Mouse (Mus musculus): ENCODE measurements at regions not wholly inside any gene's neighbourhood (a gene's known extent, or its start where the extent isn't known, plus 50 kb on each side); places are given as distances from the start of the nearest gene placed in this dataset.

DNA sequence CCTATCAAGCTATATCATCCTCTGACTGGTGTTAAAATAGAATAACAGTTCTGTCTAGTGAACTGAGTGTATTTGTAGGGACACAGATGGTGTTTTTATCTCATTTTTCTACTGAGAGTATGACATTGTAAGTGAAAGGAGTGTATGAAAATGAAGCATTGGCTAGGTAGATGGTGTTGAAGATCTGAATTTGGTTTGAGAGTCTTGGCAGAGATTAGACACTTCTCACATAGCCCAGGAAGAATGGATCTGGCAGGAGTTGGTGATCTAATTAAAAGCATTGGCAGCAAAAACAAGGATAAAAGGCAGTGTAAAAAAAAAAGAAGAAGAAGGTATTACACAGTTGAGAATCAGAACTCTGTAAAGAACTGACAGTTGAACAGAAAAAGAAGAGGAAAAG lies 900.4 kb upstream of the Pabpc4l start:
- in situ Hi-C loops (cut with MboI, MseI) = no loop called here

GRCm38 (mm10) chr3:47316356-47317028 lies 868.5 kb upstream of the Pabpc4l start:
- in situ Hi-C loops (cut with MboI, MseI) = no loop called here

- in situ Hi-C loops (cut with MboI, MseI) = no loop called here
Measured at GRCm38 (mm10) chr3:47281783-47282182, 833.8 kb upstream of the Pabpc4l start.

GRCm38 (mm10) chr3:47280270-47280669 lies 832.3 kb upstream of the Pabpc4l start:
- in situ Hi-C loops (cut with MboI, MseI) = no loop called here

GRCm38 (mm10) chr3:47241030-47241429 lies 793.0 kb upstream of the Pabpc4l start:
- in situ Hi-C loops (cut with MboI, MseI) = loop anchor here in 1 of 2 experiments (10.0 kb wide), 1 partner anchor 396 kb away; no protein-coding TSS in a partner anchor

- in situ Hi-C loops (cut with MboI, MseI) = no loop called here
Measured at GRCm38 (mm10) chr3:47230234-47230633, 782.2 kb upstream of the Pabpc4l start.

GRCm38 (mm10) chr3:47218587-47218986 lies 770.6 kb upstream of the Pabpc4l start:
- in situ Hi-C loops (cut with MboI, MseI) = no loop called here

- in situ Hi-C loops (cut with MboI, MseI) = no loop called here
Measured at GRCm38 (mm10) chr3:47213141-47213540, 765.1 kb upstream of the Pabpc4l start.

- in situ Hi-C loops (cut with MboI, MseI) = no loop called here
Measured at GRCm38 (mm10) chr3:47197584-47197983, 749.6 kb upstream of the Pabpc4l start.

GRCm38 (mm10) chr3:47184226-47184625 lies 736.2 kb upstream of the Pabpc4l start:
- in situ Hi-C loops (cut with MboI, MseI) = no loop called here

DNA sequence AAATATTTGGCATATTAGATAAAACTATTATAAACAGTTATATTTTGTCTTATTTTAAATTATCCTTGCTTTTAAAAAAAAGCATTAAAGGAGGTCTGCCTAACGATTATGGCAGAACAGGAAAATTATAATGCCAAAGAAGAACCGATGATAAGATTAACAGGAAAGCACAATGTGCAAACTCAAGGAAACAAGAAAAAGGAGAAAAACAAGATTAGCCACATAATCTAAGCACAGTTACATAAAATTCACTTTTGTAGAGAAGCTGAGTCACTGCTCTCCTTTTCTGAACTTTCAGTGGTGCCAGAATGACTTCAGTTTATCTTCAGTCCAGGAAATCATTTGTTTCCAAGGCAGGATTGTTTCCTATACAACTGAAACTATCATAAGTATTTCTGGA lies 734.7 kb upstream of the Pabpc4l start:
- in situ Hi-C loops (cut with MboI, MseI) = no loop called here

GRCm38 (mm10) chr3:47180377-47180776 lies 732.4 kb upstream of the Pabpc4l start:
- in situ Hi-C loops (cut with MboI, MseI) = no loop called here

All from T-helper 17 cell (primary cell).